Mouse (Mus musculus) olfactory bulb, adult 2 months (tissue): ENCODE measurements around the gene Acsl6.

Experiments
- CTCF ChIP-seq: fragments of 200-500 bp; IDR thresholded peaks from 2 replicates; pipeline ENCODE4 v1.5.1; 2012; ENCODE audit warnings: low read depth, mild to moderate bottlenecking, low read length, moderate library complexity; ENCODE audit not compliant: insufficient read depth
- POLR2A ChIP-seq: fragments of 200-500 bp; IDR thresholded peaks from 2 replicates; pipeline ENCODE4 v1.6.1; 2012; ENCODE audit warnings: mild to moderate bottlenecking, low read depth, low read length, moderate library complexity; ENCODE audit not compliant: insufficient read depth

GRCm38 (mm10) chr11:54406930-54407546 is 103.4 kb downstream of the Acsl6 start:
- no peak for TF ChIP-seq CTCF
- TF ChIP-seq POLR2A, result no peak
